Mouse (Mus musculus): Measurements from ENCODE around the gene Maml3.

The Maml3 gene

DNA sequence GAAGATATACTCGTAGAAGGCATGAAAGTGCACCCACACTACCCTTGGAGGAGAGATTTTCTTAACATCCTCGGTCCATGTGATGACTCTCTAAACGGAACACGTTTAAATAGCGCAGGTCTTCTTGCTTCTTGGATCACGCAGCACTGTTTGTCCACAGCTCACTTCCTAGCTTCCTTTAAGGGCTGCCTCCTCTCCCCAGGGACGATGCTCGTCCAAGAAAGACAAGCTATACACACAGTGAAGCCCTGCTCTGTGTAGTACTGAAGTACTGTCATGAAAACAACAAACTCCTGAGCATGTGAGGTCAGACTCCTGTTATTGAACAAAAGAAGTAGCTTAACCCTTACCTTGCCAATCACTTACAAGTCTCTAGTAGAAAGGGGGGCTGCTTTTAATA is 192.7 kb downstream of the Maml3 start:
- DNase-seq (ENCODE audit: low spot score): no peak

DNA sequence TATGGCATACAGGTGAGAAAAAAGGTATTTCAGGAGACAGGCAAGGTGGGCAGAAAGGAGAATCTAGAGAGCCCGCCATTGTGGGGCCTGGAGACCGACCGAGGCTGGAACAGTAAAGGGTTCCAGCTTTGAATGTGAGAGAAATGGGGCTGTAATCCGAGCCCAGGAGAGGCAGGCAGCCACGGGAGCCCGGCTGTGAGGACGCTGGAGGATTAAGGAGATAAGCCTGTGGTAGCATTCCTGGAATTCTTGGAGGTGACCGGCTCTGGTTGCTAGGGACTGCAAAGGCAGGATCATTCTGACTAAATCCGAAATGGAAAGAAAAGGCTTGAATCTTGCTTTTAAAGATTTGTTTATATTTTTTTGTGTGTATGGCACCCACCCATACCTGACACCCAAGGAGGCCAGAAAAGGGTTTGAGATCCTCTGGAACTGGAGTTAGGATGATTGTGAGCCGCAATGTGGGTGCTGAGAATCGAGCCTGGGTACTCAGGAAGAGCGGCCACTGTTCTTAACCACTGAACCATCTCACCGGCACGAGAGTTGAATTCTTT is 196.4 kb downstream of the Maml3 start:
- DNase-seq (ENCODE audit: low spot score): no peak

DNA sequence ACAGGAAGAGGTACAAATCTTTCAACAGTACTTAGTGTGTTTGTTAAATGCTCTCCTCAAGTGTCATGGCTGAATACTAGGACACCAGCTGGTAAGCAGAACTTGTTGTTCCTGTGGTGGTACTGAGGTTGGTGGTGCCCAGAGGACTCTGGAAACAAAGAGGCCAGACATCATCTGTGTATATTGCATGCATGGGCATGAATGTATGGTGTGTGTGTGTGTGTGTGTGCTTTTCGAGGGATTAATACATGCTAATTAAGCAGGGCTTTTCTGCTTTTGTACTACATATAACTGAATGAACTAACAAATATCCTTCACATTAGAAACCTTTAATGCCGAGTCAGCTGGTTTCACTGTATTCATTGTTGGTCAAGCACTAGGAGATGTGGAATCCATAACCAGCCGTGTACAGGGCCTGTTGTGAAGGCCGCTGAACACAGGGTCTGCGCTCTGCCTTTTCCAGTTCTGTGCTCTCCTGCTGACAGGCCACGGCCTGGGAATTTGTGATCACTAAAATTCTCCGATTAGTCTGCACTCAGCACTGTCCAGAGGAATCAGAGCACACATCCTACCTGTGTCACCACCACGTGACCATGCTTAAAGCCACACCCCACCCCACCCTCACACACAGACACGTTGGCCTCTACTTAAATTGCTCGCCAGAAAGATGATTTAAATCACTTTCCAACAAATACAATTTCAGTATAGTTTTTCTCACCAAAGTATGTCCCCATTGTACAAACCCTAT is 197.6 kb downstream of the Maml3 start:
- no peak for DNase-seq (ENCODE audit: low spot score)

DNA sequence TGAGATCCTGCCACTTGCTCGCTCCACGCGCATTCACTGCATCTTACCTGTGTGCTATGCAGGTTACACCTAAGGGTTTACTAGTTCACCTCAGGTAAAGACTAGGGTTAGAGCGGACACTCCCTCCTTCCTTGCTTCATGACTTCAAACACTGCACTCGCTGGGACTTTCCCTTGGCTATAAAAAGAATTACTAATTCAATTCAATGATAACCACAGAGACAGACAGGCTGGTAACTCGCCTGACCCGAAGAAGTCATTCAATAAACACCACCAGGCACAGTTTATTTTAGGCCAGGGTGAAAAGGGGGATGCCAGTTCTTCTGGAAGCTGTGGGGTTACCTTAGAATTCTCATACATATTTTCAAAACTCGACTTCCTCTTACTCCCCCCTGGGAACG is 199.0 kb downstream of the Maml3 start:
- DNase-seq (ENCODE audit: low spot score): no peak

DNA sequence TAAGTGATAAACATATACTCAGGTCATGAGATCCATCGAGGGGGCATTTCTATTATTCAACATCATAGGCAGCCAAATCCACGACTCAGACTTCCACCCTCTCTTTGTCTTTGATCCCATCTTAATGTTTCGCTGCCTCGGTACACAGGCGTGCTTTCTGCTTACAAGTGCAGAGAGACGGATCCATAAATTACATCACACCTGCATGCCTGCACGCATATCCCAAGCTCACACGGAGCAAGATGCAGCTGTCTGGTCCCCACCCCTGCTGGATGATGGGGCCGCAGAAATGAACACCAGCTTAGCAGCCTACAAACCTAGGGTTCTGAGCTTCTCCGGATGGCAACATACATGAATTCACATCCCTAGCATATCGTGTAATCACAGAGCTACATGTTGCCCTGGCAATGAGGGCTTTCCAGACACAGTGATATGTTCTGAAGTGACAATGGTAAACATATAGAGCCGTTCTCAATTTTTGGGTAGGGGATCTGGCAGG is 200.5 kb downstream of the Maml3 start:
- no peak for DNase-seq (ENCODE audit: low spot score)

DNA sequence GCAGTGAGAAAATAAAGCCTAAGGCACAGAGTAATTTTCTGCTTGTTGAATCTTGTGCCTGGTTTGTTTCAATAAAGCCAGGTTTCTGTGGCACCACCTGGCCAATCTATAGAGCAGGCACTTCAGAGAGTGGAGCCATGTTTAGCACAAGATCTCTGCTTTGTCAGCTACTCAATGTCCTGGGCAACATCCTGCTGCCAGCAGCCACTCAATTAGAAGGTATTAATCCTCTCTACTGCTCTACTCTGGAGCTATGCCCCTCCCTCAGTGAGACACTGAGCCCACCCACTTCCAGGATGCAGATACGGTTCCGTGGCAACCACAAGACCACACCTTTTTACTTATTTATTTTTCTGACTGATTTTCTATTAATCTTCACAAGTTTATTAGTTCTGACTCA is 203.7 kb downstream of the Maml3 start:
- no peak for DNase-seq (ENCODE audit: low spot score)

DNA sequence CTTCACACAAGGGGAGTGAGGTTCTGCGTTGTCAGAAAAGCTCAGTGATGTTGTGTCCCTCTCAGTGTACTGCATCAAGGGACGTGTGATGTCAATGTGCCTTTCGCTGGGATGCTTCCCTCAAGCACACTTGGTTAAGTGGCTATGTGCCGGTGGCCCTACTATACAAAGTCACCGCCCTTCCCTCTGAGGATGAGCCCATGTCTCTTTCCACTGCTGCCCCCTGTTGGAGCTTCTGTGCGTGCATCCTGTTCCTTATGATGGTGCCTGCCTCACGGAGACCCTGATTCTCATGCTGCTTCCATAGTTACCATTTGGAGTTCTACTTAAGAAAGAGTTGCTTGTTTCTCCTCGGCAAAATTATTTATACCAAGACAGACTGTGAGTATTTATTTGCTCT is 210.4 kb downstream of the Maml3 start:
- DNase-seq (ENCODE audit: low spot score): no peak

DNA sequence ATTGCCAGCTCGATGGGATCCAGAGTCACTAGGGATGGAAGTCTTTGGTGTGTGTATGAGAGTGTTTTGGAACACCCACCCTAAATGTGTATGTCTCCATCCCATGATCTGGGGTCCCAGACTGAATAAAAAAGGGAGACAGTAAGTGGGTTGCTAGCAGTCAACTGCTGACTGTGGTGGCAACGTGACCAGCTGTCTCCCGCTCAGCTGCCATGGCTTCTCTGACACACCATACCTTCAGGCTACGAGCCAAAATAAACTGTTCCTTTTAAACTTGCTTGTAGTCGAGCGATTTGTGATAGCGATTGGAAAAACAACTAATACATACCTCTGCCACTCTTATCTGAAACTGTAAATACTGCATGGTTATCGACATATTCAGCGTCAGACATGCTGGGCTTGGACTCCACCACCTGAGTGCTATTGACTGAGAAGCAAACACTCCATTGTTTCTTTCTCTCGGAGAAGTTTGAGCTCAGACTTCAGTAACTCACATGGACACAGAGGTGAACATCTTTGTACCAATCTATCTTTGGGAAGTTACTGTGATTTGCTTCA is 213.2 kb downstream of the Maml3 start:
- DNase-seq (ENCODE audit: low spot score): no peak

DNA sequence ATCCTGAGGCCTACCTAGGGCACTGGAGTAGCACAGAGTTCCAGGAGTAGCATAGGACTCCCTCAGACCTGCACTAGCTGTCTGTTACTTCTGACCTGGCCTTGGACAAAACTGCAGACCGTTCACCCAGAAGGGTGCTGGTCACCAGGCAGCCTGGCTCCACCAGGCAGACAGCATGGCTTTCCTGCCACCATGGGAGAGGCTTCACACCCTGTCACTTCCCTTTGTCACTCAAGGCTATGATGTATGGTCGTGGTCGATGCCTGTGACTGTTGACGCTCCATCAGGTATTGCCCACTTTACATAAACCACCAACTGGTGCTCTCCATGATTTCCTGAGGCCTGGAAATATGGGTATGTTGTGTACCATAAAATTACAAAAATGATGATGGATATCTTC is 214.7 kb downstream of the Maml3 start:
- no peak for DNase-seq (ENCODE audit: low spot score)

DNA sequence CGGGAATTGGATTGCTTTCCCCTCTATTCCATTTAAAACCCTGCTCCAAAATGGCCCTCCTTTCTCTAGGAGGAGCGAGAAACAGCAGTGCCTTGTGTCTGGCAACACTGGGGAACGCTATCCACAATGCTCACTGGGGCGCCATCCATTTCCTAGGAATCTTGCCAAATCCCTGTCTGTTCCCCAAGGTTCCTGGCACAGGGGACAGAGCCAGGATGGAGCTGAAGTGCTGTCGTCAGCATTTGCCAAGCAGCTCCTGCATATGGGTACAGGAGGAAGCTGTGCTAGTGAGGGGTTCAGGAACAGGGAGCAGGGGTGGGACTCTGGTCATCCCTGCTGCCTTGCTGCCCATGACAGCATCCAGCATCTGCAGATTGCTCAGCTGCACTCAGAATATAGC is 215.1 kb downstream of the Maml3 start:
- peak; percentile 78 for DNase-seq (ENCODE audit: low spot score)

DNA sequence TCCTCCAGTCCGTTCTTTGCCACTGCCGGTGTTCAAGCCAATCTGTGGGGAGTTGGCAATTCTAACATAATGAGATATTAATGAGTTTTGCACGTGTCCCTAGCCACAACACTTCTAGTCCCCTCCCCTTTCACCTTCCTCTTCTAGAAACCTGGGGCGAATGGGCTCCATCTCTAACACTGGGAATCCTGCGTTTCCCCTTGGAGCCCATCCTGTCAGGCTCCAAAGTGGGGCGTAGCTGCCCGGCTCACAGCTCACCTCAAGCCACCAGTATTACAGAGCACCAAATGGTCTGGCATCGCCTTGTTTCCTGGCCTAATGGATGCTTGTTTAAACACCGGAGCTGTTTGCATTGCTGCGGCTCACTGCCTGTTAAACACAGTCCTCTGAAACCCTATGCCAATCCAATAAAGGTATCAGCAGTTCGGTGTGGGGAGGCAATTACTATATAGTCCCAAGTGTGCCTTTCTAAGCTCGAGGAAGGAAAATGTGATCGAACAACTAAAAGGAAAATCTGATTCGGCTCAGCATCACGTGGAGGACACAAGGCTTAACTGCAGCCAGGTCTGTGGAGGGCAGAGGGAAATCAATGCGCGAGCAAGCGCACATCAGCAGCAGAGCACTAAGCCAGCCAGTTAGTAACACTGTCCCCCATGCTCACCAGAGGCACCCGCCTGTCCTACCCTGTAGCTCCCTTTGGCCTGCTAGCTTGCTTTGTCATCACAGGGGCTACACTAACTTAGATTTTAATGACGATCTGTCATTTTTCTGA is 216.0 kb downstream of the Maml3 start:
- no peak for DNase-seq (ENCODE audit: low spot score)

DNA sequence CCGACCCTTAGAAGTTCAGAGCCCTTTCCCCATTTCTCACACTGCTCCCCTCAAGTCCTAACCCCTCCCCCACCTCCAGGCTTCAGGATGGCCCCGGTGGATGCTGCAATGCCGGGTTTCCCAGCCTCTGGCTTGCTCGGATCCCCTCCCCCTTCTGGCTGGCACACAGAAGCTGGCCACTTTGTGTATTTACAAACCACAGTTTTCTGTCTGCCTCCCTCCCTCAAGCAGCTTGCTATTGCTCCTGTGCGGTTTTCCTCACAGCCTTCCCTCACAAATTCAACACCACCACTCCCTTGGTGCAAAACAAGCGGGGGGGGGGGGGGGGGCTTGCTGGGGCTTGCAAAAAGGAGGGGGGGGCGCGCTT is 216.6 kb downstream of the Maml3 start:
- DNase-seq (ENCODE audit: low spot score): no peak

DNA sequence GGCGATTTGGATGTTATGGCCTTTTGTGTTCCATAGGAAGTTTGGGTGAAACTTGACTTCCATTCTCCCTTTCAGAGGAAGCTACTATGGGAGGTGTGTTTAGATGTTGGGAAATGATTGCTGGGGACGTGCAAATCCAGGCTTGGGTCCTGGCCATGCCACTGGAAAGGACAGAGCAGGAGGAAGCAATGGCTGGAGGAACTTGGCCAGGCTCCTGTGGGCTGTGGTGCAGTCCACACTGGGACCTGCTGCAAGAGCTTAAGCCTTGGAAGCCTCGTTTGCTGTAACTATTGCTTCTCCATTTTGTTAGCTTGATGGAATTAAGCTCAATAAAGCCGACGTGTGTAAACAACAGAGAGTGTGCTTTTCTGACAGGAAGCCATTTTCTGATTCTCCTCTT is 219.0 kb downstream of the Maml3 start:
- DNase-seq (ENCODE audit: low spot score): no peak

DNA sequence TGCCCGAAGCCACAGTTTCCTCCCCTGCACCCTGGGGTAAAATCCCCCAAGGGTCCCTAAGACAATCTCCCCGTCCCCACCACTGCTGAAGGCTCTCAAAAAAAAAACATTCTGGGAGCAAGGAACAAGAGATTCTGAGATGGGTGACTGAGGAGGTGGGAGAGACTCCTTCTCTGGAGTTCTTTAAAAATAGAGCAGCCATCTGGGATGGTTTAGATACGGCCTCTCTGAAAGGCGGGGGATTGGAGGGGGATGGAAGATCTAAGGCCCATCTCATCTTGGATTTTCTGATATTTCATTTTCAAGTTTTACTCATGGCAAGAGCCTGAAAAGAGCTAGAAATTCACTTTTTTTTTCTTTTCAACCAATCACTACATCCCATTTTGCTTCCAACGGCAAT is 219.4 kb downstream of the Maml3 start:
- no peak for DNase-seq (ENCODE audit: low spot score)

DNA sequence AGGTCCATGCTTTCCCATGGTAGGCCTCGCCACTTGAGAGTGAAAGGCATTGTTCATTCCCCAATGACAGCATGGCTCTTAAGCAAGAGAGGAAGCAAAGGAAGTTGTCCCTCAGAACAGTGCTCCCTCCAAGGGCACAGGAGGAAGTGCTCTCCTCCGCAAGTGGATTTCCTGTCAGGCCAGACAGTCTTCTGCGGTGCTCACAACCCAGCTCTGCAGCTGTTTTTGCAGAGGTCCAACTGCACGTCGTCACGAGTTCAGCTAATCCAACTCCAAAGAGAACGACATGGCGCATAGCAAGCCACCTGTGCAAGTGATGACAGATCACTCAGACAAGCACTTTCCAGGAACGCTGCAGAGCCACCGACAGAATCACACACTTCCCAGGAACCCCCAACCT is 222.9 kb downstream of the Maml3 start:
- no peak for DNase-seq (ENCODE audit: low spot score)

DNA sequence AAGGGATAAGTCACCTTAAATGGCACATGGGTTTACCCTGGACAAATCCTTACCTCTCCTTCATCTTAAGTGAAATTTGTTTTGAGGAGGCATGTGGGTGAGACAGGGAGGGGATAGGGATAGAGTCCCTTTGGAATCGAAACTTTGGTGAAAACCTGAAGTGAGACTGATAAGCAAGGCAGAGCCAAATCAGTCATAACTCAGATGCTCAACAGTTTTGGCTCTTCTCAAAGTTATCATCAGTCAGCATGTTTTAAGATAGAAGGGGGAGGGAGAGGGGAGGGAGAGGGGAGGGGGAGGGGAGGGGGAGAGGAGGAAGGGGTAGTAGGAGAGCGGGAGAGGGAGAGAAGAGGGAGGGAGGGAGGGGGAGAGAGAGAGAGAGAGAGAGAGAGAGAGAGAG is 223.5 kb downstream of the Maml3 start:
- DNase-seq (ENCODE audit: low spot score): no peak

DNA sequence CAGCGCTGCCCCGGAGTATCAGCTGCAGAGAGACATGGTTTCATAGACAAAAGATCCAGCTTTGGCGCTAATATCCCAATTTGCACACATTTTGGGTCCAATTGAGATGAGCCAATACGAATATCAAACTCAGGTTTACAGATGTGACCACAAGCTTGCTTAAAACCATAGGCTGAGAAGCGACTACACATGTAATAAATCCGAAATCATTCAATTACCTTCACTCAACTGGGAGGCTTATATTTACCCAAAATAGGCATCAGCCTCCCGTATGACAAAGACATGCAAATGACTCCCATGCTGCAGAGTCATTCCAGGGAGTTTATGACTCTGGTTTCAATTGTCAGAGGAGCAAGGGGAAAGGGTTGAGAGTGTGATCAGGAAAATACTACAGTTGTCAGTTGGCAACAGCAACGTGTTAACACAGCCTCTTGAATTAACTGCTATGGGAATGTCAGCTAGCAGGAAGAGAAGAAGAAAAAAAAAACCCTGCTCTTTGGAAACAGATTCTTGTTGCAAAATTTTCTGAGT is 224.3 kb downstream of the Maml3 start:
- DNase-seq (ENCODE audit: low spot score): no peak

DNA sequence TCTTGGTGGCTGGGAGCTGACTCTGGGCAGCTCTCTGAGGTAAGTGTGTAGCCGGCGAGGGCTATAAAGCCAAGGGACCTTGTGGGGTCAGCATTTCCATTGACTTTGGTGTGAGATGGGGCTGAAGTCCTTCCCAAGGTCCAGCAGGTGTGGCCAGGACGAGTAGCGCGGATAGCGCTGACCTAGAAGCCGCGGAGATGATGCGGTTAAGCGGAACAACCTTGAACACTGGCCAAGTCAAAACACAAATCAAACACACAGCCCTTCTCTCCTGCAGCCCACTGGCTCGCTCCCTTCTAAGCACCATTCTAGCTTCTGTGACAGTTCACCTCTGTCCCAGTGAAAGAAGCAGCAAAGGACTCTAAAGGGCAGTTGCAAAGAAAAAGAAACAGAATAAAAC is 225.7 kb downstream of the Maml3 start:
- DNase-seq (ENCODE audit: low spot score): no peak

DNA sequence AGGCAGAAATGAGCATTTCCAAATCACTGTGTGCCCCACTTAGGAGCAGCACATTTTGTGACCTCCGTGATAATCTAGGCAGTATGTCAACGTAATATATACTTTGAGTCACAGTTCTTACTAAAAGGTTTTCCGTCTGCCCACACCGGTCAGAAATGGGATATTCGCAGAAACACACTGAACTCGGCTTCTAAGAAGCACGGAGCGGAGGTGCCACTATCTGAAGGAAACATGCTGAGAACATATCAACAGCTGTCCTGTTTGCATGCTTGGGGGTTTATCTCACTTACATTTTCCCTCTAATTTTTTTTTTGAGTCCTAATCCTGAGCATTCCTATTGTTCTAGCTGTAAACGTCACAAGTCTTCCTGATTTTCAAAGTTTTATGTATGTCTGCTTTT is 226.3 kb downstream of the Maml3 start:
- DNase-seq (ENCODE audit: low spot score): no peak

DNA sequence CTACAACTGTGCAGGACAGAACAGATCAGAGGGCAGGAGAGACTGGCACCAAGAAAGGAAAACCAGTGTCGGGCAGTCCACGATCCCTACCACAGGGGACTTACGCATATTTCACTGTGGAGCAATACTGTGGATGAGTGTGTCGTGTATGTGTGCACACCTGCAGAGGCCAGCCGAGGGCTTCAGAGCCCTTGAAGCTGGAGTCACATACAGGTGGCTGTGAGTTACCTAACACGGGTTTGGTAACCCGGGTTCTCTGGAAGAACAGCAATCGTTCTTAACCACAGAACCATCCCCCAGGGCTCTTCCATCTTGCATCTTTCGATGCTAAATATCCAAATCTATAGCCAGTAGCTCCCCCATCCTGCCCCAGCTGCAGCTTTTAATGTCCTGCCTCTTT is 228.1 kb downstream of the Maml3 start:
- no peak for DNase-seq (ENCODE audit: low spot score)

DNA sequence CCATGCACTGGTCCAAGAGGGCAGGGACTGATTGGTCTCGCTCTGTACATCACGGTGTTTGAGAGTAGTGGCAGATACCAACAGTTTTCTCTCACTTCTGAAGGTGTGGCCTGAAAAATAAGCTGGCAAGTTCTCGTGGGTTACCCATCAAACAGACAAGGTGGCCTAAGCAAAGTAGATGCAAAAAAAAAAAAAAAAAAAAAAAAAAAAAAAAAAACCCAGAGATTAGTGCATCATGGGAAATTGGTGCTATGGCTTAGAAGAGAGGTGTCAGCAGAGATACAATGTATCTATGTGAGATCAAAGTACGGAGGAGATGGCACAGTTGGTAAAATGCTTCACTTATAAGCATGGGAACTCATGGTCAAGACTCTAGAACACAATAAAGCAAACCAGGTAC is 229.2 kb downstream of the Maml3 start:
- DNase-seq (ENCODE audit: low spot score): no peak

DNA sequence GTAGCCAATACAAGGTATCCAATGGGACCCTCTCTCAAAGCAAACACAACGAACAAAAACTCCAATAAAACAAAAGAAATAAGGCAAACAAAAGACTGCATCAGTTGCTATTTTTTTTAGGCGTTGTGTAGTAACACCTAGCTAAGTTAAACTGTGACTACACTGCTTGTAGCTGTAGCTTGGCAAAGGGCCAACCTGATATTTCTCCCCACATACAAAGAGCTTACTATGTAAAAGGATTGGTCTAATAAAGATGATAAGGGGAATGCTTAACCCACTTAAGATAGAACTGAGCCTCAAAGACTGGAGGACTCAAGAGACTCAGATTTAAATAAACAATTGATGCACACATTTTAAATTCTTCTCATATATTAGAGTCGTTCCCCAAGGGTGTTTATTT is 230.6 kb downstream of the Maml3 start:
- no peak for DNase-seq (ENCODE audit: low spot score)

DNA sequence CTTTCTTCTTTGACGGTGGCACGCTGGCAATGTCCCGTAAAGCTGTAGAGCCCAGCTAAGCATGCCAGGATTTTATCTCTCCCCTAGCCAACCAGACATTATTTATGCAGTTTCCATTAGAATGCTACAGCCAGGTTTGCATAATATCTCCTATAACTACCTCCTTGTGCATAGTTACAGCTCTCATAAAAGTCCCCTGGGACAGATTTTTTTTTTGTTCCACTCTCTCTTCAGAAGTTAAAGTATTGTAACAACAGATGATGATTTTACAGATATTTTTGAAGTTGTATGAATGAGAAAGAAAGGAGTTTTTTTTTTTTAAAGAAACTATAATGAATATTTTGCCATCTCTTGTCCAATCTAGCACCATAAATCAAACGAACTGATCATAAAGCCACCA is 232.1 kb downstream of the Maml3 start:
- no peak for DNase-seq (ENCODE audit: low spot score)

Measured in layer of hippocampus, adult 11-12 months (tissue).